Mouse (Mus musculus): ENCODE results near the gene Nr1d1.

DNA sequence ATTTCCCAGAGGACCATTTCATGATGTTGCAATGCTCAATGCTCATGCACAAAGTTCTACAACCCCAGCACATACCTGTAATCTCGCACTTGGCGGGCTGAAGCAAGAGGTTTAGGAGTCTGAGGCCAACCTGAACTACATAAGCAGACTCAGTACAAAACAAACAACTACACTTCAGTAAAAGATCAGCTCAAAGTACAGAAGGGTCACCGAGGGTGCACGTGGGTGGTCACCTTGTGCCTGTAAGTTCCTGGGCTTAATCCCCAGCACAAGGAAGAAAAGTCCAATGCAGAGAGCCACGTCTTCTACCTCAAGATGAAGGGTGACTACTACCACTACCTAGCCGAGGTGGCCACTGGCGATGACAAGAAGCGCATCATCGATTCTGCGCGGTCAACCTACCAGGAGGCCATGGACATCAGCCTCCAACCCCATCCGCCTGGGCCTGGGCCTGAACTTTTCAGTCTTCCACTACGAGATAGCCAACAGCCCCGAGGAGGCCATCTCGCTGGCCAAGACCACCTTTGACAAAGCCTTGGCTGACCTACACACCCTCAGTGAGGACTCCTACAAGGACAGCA is 49.1 kb downstream of the Nr1d1 start:
- no peak for TF ChIP-seq CHD2 (IDR thresholded peaks at IDR 0.05; ENCODE audit: low read depth, low read length)
- TF ChIP-seq MAFK (IDR thresholded peaks at IDR 0.05; ENCODE audit: insufficient read depth, low read depth, low read length), result no peak
- TF ChIP-seq HCFC1 (IDR thresholded peaks at IDR 0.05; ENCODE audit: borderline replicate concordance, insufficient read depth, low read length), result no peak
- TF ChIP-seq ZNF384 (IDR thresholded peaks at IDR 0.05; ENCODE audit: low read depth, low read length), result no peak

All from ES-E14 (cell line).